Mouse (Mus musculus): ENCODE results near the gene Wdr27.
"Not testable (repeated sequence)": the region's sequence is repeated elsewhere in the genome, so short reads cannot be mapped to it uniquely, and the experiment has no call there.

DNA sequence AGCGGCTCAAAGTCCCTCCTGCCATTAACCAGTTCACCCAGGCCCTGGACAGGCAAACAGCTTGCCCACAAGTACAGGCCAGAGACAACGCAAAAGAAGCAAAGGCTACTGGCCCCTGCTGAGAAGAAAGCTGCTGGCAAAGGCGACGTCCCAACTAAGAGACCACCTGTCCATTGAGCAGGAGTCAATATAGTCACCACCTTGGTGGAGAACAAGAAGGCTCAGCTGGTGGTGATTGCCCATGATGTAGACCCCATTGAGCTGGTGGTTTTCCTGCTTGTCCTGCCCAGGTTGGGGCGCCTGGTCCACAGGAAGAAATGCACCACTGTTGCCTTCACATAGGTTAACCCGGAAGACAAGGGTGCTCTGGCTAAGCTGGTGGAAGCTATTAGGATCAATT, 777 bp downstream of the Wdr27 start:
- TF ChIP-seq CTCF (IDR thresholded peaks at IDR 0.05; ENCODE audit: insufficient read depth, low read length); POLR2A (IDR thresholded peaks at IDR 0.05; ENCODE audit: borderline replicate concordance, extremely low read depth, low read depth, low read length): not testable (repeated sequence)

Measured in lung, adult 2 months (tissue).